Mouse (Mus musculus) midbrain, embryonic 10.5 days (tissue): ENCODE data around the gene Txnl4b. TPM values are rescaled to one million over a fixed set of nuclear protein-coding genes. Genes with fewer than 3 reads are reported as not detected.

ENCODE experiments used
- DNase-seq: peaks from one replicate; pipeline ENCODE4 v3.0.0-alpha.2; 2017; ENCODE audit warnings: low spot score
- H3K27ac ChIP-seq: fragments of 300-500 bp; sonication (generic); replicated peaks from 2 replicates; pipeline ENCODE4 v1.5.1; 2016; ENCODE audit warnings: mild to moderate bottlenecking
- H3K27me3 ChIP-seq: fragments of 300-500 bp; sonication (generic); 2 replicates; pipeline ENCODE4 v1.6.1; 2016; ENCODE audit warnings: low read depth, mild to moderate bottlenecking; ENCODE audit not compliant: poor library complexity, severe bottlenecking
- H3K36me3 ChIP-seq: fragments of 300-500 bp; sonication (generic); 2 replicates; pipeline ENCODE4 v1.6.1; 2016; ENCODE audit warnings: mild to moderate bottlenecking, moderate library complexity
- H3K4me1 ChIP-seq: fragments of 300-500 bp; sonication (generic); 2 replicates; pipeline ENCODE4 v1.6.1; 2016
- H3K4me3 ChIP-seq: fragments of 300-500 bp; sonication (generic); 2 replicates; pipeline ENCODE4 v1.5.1; 2016; ENCODE audit warnings: mild to moderate bottlenecking, moderate library complexity
- H3K9me3 ChIP-seq: fragments of 300-500 bp; sonication (generic); replicated peaks from 2 replicates; pipeline ENCODE4 v1.6.1; 2016; ENCODE audit warnings: mild to moderate bottlenecking
- WGBS: fragments of 180-500 bp; shearing (Covaris S2); methylation state at CpG from one replicate; pipeline ENCODE4 v1.1.7; 2016; 5-methylcytosine and 5-hydroxymethylcytosine counted together
- polyA plus RNA-seq: library from polyadenylated mRNA; unstranded; fragments of >200 nt; fragmentation: Nextera tagmentation; extraction: Ambion mirVana; gene quantifications from 2 replicates; pipeline ENCODE4 v1.2.1, GENCODE M21; 2016

Txnl4b gene
- polyA plus RNA-seq, 1 experiment from 2014 or later = 30.5 TPM

DNA sequence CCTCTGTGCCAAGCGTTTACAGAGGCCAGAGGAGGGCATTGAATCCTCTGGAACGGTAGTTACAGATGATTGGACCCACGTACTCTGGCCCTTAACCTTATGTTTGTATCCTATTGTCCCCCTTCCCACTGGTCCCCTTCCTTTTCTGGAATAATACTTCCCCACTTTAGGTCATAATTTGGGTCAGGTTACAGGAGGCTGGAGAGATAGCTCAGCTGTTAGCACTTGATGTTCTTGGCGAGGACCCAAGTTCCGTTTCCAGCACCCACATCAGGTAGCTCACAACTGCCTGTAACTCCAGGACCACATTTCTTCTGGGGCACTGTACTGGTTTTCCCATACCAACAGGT, 43.4 kb downstream of the Txnl4b start:
- peak overlapping the region; percentile 70 for H3K4me3 ChIP-seq
- no peaks in the 10 kb centered on the region for H3K9me3 ChIP-seq
- H3K36me3 ChIP-seq = peaks cover 18% of the 10 kb centered on the region
- 27% methylated on average over 5 of the region's 5 CpGs for WGBS
- DNase-seq = no peak
- H3K27ac ChIP-seq = peak overlapping the region; percentile 91
- H3K4me1 ChIP-seq = peaks cover 21% of the 10 kb centered on the region
- no peaks in the 10 kb centered on the region for H3K27me3 ChIP-seq

DNA sequence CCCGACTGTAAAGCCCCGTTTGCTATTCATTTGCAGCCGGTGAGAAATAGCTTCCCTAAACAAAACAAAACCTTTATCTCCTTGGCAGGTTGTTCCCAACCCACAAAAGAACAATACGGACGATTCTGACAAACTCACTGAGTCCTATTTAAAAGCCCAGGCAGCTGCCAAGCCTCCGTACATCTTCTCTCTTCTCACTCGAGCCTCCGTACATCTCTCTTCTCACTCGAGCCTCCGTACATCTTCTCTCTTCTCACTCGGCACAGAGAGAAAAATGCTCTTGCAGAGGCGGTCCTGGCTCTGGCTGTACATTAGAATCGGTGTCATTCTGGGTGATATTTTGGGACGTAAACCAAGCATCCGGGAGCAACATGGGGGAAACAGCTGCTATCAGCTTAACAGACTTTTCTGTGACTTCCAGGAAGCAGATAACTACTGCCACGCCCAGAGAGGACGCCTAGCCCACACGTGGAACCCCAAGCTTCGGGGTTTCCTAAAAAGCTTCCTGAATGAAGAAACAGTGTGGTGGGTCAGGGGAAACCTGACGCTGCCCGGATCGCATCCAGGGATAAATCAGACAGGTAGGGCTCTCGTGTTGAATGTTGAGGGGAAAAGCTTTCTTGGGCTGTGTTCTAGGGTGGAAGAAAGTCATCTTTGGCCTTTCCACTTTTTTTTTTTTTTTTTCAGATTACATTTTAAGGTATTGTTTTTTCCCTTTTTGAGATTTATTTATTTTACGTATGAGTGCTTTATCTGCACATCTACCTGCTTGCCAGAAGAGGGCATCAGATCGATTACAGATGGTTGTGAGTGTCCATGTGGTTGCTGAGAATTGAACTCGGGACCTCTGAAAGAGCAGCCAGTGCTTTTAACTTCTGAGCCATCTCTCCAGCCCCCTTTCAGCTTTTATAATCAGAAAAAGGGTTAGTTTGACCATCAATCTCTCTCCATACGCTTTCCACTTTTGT, 48.8 kb downstream of the Txnl4b start, which contains the start of gene Pkd1l3:
TSS of gene Pkd1l3 (plus strand) at position 275 of the 968 bp plus-strand sequence.
- Histone ChIP-seq H3K4me1 (peaks cover 4% of the 10 kb centered on the region), H3K9me3 (peaks cover 2% of the 10 kb centered on the region), H3K4me3 (no peak within 1 kb of the TSS), H3K27me3 (no peaks in the 10 kb centered on the region), H3K27ac (no peak within 1 kb of the TSS), H3K36me3 (no peaks in the 10 kb centered on the region)
- WGBS = 66% methylated on average over 27 of the region's 27 CpGs
- DNase-seq = no peak

GRCm38 (mm10) chr8:109615569-109615968, 49.9 kb downstream of the Txnl4b start:
- Histone ChIP-seq H3K27ac (no peak overlapping the region), H3K4me1 (no peaks in the 10 kb centered on the region), H3K9me3 (peaks cover 6% of the 10 kb centered on the region), H3K27me3 (no peaks in the 10 kb centered on the region), H3K4me3 (no peak overlapping the region), H3K36me3 (no peaks in the 10 kb centered on the region)
- no peak for DNase-seq
- WGBS = 90% methylated on average over 3 of the region's 3 CpGs

Other genes starting within 250 kb of the Txnl4b start
- gene Pmfbp1, start 71.9 kb upstream of the Txnl4b start, polyA plus RNA-seq = 0.79 and 2.5 TPM in 2 replicates
- 32.0 and 35.5 TPM in 2 replicates for gene Dhx38, start within 50 bp of the Txnl4b start, polyA plus RNA-seq
- gene Hp, start 13.3 kb downstream of the Txnl4b start, polyA plus RNA-seq = 0.55 and 0.57 TPM in 2 replicates
- 45.7 and 48.8 TPM in 2 replicates for gene Dhodh, start 42.8 kb downstream of the Txnl4b start, polyA plus RNA-seq
- gene Pkd1l3, start 48.6 kb downstream of the Txnl4b start, polyA plus RNA-seq = 0.17 and 0.25 TPM in 2 replicates
- gene Ist1, start 127.4 kb downstream of the Txnl4b start, polyA plus RNA-seq = 143 and 156 TPM in 2 replicates
- 37.7 and 42.8 TPM in 2 replicates for gene Zfp821, start 139.7 kb downstream of the Txnl4b start, polyA plus RNA-seq
- gene Atxn1l, start 171.8 kb downstream of the Txnl4b start, polyA plus RNA-seq = 6.3 and 8.1 TPM in 2 replicates
- gene Ap1g1, start 212.7 kb downstream of the Txnl4b start, polyA plus RNA-seq = 47.1 and 50.6 TPM in 2 replicates